Comparison of ENCODE assay signal across 9 mouse cellular contexts in the genomic region with DNA sequence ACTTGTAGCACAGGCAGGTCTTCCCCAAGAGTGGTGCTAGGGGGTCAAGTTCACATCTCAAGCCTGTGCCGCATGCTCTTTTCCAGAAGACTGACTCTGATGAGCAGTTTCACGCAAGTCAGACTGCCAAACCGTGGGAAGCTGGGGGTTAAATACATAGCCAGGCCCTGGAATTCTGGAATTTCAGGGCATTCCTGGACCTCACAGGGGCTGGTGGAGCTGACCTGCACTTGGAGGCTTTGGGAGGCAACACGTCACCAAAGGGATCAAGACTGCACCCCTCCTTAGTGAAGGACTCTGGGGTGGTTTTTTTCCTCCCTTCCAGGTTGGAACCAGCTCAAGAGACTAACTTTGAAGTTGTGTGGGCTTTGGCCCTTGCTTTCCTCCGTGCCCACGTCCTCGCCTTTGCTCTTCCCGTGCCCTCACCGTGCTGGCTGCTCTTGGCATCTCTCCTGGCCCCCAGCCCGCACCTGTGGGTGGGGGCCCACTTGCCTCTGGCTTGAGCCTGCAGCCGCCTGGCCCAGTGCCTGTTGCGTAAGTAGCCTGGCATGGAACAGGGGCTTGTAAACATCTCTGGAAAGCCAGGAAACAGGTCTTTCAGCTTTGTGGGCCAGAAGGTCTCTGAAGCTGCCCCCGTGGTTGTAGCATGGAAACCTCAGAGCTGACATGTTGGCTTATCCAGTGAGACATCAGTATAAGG. TPM values are rescaled to one million over a fixed set of nuclear protein-coding genes. Genes with fewer than 3 reads are reported as not detected.
DNase-seq lines count a peak whose midpoint lies in the region; ATAC-seq lines count a peak whose summit lies in the region.
"Had no signal": no experiment of that assay in that cellular context is flagged by ENCODE, and none has a peak within 500 bp of the region (broad histone marks: within the 10 kb centered on the region; RNA-seq: fewer than 3 reads in every experiment).

No protein-coding gene starts in this region.

- no peaks in the 10 kb centered on the region for H3K9me3 ChIP-seq in hindbrain, embryonic 10.5 days
- H3K9me3 ChIP-seq in hindbrain, embryonic 11.5 days (ENCODE audit: control insufficient read depth, low read length): no peaks in the 10 kb centered on the region
- no peaks in the 10 kb centered on the region for H3K9me3 ChIP-seq in embryonic facial prominence, embryonic 14.5 days (ENCODE audit: control insufficient read depth, low read length)
- H3K9me3 ChIP-seq in kidney, embryonic 15.5 days (replicated peaks): no peaks in the 10 kb centered on the region
- H3K9me3 ChIP-seq: limb, embryonic 12.5 days had no signal

- no peak overlapping the region for H3K4me3 ChIP-seq in hindbrain, embryonic 10.5 days
- H3K4me3 ChIP-seq in hindbrain, embryonic 11.5 days (ENCODE audit: low read depth, low read length): no peak overlapping the region
- H3K4me3 ChIP-seq in embryonic facial prominence, embryonic 14.5 days (ENCODE audit: low read depth, low read length): no peak overlapping the region
- H3K4me3 ChIP-seq in kidney, embryonic 15.5 days (replicated peaks): no peak overlapping the region
- H3K4me3 ChIP-seq: limb, embryonic 12.5 days had no signal

- ATAC-seq in hindbrain, embryonic 11.5 days (ENCODE audit: low FRiP score): no peak
- ATAC-seq in embryonic facial prominence, embryonic 14.5 days (ENCODE audit: low read depth): peak; percentile 13; the same call in 1 of the 2 replicates
- ATAC-seq in kidney, embryonic 15.5 days (replicated peaks; ENCODE audit: low FRiP score): no peak

- 0 out of 2 replicates have a peak, but pooled peaks cover 7% of the 10 kb centered on the region for H3K36me3 ChIP-seq in hindbrain, embryonic 10.5 days
- H3K36me3 ChIP-seq in hindbrain, embryonic 11.5 days (ENCODE audit: control insufficient read depth, insufficient read depth, low read length): no peaks in the 10 kb centered on the region
- H3K36me3 ChIP-seq in embryonic facial prominence, embryonic 14.5 days (ENCODE audit: control insufficient read depth, insufficient read depth, low read length): no peaks in the 10 kb centered on the region
- no peaks in the 10 kb centered on the region for H3K36me3 ChIP-seq in kidney, embryonic 15.5 days

- no peak for DNase-seq in hindbrain, embryonic 10.5 days (ENCODE audit: low spot score)
- no peak for DNase-seq in hindbrain, embryonic 11.5 days (ENCODE audit: low spot score)
- DNase-seq in embryonic facial prominence, embryonic 14.5 days (ENCODE audit: low spot score): no peak
- DNase-seq in ovary, adult 18-20 months (ENCODE audit: low spot score): peak; percentile 46
- DNase-seq in right cerebral cortex, postnatal 10 days (ENCODE audit: low spot score in 2 of 2): no peak
- no peak for DNase-seq in thymus, adult 18-20 months
- no peak for DNase-seq in embryo, embryonic 9.5 days (ENCODE audit: extremely low spot score)

- H3K9ac ChIP-seq in hindbrain, embryonic 11.5 days (ENCODE audit: low read depth, low read length): no peak overlapping the region
- H3K9ac ChIP-seq in embryonic facial prominence, embryonic 14.5 days (ENCODE audit: low read depth, low read length): no peak overlapping the region
- no peak overlapping the region for H3K9ac ChIP-seq in kidney, embryonic 15.5 days
- H3K9ac ChIP-seq: limb, embryonic 12.5 days had no signal

- peak overlapping the region; percentile 86 for H3K27ac ChIP-seq in hindbrain, embryonic 10.5 days
- no peak overlapping the region for H3K27ac ChIP-seq in hindbrain, embryonic 11.5 days (ENCODE audit: low read depth, low read length)
- H3K27ac ChIP-seq in embryonic facial prominence, embryonic 14.5 days (replicated peaks; ENCODE audit: low read depth, low read length): no peak overlapping the region; the same call in 1 of the 2 replicates
- H3K27ac ChIP-seq in kidney, embryonic 15.5 days: peak overlapping the region; percentile 88

- no peak overlapping the region for H3K4me2 ChIP-seq in hindbrain, embryonic 11.5 days (replicated peaks; ENCODE audit: low read depth, low read length)
- H3K4me2 ChIP-seq in embryonic facial prominence, embryonic 14.5 days (ENCODE audit: low read depth, low read length): no peak overlapping the region
- H3K4me2 ChIP-seq in kidney, embryonic 15.5 days: no peak overlapping the region
- H3K4me2 ChIP-seq: limb, embryonic 12.5 days had no signal

- peaks cover 70% of the 10 kb centered on the region for H3K4me1 ChIP-seq in hindbrain, embryonic 10.5 days (replicated peaks)
- peaks cover 16% of the 10 kb centered on the region for H3K4me1 ChIP-seq in hindbrain, embryonic 11.5 days (replicated peaks; ENCODE audit: control insufficient read depth, insufficient read depth, low read length)
- peaks cover 43% of the 10 kb centered on the region for H3K4me1 ChIP-seq in embryonic facial prominence, embryonic 14.5 days (ENCODE audit: control insufficient read depth, insufficient read depth, low read length)
- peaks cover 70% of the 10 kb centered on the region for H3K4me1 ChIP-seq in kidney, embryonic 15.5 days

- no peaks in the 10 kb centered on the region for H3K27me3 ChIP-seq in hindbrain, embryonic 10.5 days (ENCODE audit: insufficient read depth, poor library complexity, severe bottlenecking)
- H3K27me3 ChIP-seq in hindbrain, embryonic 11.5 days (ENCODE audit: control insufficient read depth, insufficient read depth, low read length): no peaks in the 10 kb centered on the region
- no peaks in the 10 kb centered on the region for H3K27me3 ChIP-seq in embryonic facial prominence, embryonic 14.5 days (replicated peaks; ENCODE audit: control insufficient read depth, insufficient read depth, low read length)
- H3K27me3 ChIP-seq in kidney, embryonic 15.5 days: no peaks in the 10 kb centered on the region
- H3K27me3 ChIP-seq: limb, embryonic 12.5 days had no signal

- 79% methylated on average over 13 of the region's 13 CpGs for WGBS in hindbrain, embryonic 10.5 days
- WGBS in hindbrain, embryonic 11.5 days: 79% methylated on average over 13 of the region's 13 CpGs
- 69% methylated on average over 13 of the region's 13 CpGs for WGBS in embryonic facial prominence, embryonic 14.5 days
- 63% methylated on average over 13 of the region's 13 CpGs for WGBS in kidney, embryonic 15.5 days

RNA-seq across cellular contexts. Expression of gene Sh3bp4, which starts 34.0 kb away (rescaled TPM):
- 25.3 and 27.2 TPM in 2 replicates for polyA plus RNA-seq in hindbrain, embryonic 10.5 days (2016; fragmentation: Nextera tagmentation; extraction: Ambion mirVana)
- 18.0 and 21.7 TPM in 2 replicates for polyA plus RNA-seq in hindbrain, embryonic 11.5 days (2014; fragmentation: Nextera tagmentation; extraction: Ambion mirVana)
- polyA plus RNA-seq in embryonic facial prominence, embryonic 14.5 days (2014; fragmentation: Nextera tagmentation; extraction: Ambion mirVana): 23.1 and 24.0 TPM in 2 replicates
- 25.4 and 28.7 TPM in 2 replicates for polyA plus RNA-seq in kidney, embryonic 15.5 days (2015; fragmentation: Nextera tagmentation; extraction: Ambion mirVana)

Comparison
In these comparisons a context has a peak if more than half of its experiments do, and no peak if none do; other contexts are left out.
1. H3K27ac ChIP-seq: peak in hindbrain, embryonic 10.5 days (single experiment) and kidney, embryonic 15.5 days (single experiment); none in hindbrain, embryonic 11.5 days (single experiment) and embryonic facial prominence, embryonic 14.5 days (single experiment).